Mouse (Mus musculus): Measurements from ENCODE around the gene Ptprd. TPM values are rescaled to one million over a fixed set of nuclear protein-coding genes. Genes with fewer than 3 reads are reported as not detected.

The Ptprd gene
- total RNA-seq, 2 experiments from 2014 or later: not detected

GRCm38 (mm10) chr4:77283423-77283822, 928.3 kb downstream of the Ptprd start:
- ATAC-seq (replicated peaks; ENCODE audit: low FRiP score, poor library complexity, severe bottlenecking): no peak

GRCm38 (mm10) chr4:77277913-77278312, 933.8 kb downstream of the Ptprd start:
- ATAC-seq (replicated peaks; ENCODE audit: low FRiP score, poor library complexity, severe bottlenecking): no peak

GRCm38 (mm10) chr4:77259972-77260290, 951.8 kb downstream of the Ptprd start:
- no peak for ATAC-seq (replicated peaks; ENCODE audit: low FRiP score, poor library complexity, severe bottlenecking)

- ATAC-seq (replicated peaks; ENCODE audit: low FRiP score, poor library complexity, severe bottlenecking): no peak
Observed at GRCm38 (mm10) chr4:77259250-77259971, 952.4 kb downstream of the Ptprd start.

- ATAC-seq (replicated peaks; ENCODE audit: low FRiP score, poor library complexity, severe bottlenecking): no peak
Observed at GRCm38 (mm10) chr4:77251188-77251587, 960.6 kb downstream of the Ptprd start.

GRCm38 (mm10) chr4:77249801-77250200, 962.0 kb downstream of the Ptprd start:
- no peak for ATAC-seq (replicated peaks; ENCODE audit: low FRiP score, poor library complexity, severe bottlenecking)

- ATAC-seq (replicated peaks; ENCODE audit: low FRiP score, poor library complexity, severe bottlenecking): no peak
Observed at GRCm38 (mm10) chr4:77248918-77249317, 962.8 kb downstream of the Ptprd start.

GRCm38 (mm10) chr4:77241852-77242455, 969.8 kb downstream of the Ptprd start:
- ATAC-seq (replicated peaks; ENCODE audit: low FRiP score, poor library complexity, severe bottlenecking): no peak

GRCm38 (mm10) chr4:77238144-77238543, 973.6 kb downstream of the Ptprd start:
- ATAC-seq (replicated peaks; ENCODE audit: low FRiP score, poor library complexity, severe bottlenecking): no peak

- no peak for ATAC-seq (replicated peaks; ENCODE audit: low FRiP score, poor library complexity, severe bottlenecking)
Observed at GRCm38 (mm10) chr4:77233243-77233642, 978.5 kb downstream of the Ptprd start.

- ATAC-seq (replicated peaks; ENCODE audit: low FRiP score, poor library complexity, severe bottlenecking): no peak
Observed at GRCm38 (mm10) chr4:77168866-77169265, 1042.9 kb downstream of the Ptprd start.

GRCm38 (mm10) chr4:77157601-77158000, 1054.2 kb downstream of the Ptprd start:
- ATAC-seq (replicated peaks; ENCODE audit: low FRiP score, poor library complexity, severe bottlenecking): no peak

GRCm38 (mm10) chr4:77155561-77155960, 1056.2 kb downstream of the Ptprd start:
- no peak for ATAC-seq (replicated peaks; ENCODE audit: low FRiP score, poor library complexity, severe bottlenecking)

GRCm38 (mm10) chr4:77155037-77155436, 1056.7 kb downstream of the Ptprd start:
- ATAC-seq (replicated peaks; ENCODE audit: low FRiP score, poor library complexity, severe bottlenecking): no peak

GRCm38 (mm10) chr4:77124852-77125251, 1086.9 kb downstream of the Ptprd start:
- ATAC-seq (replicated peaks; ENCODE audit: low FRiP score, poor library complexity, severe bottlenecking): no peak

- no peak for ATAC-seq (replicated peaks; ENCODE audit: low FRiP score, poor library complexity, severe bottlenecking)
Observed at GRCm38 (mm10) chr4:77110894-77111293, 1100.9 kb downstream of the Ptprd start.

- no peak for ATAC-seq (replicated peaks; ENCODE audit: low FRiP score, poor library complexity, severe bottlenecking)
Observed at GRCm38 (mm10) chr4:77107291-77107690, 1104.5 kb downstream of the Ptprd start.

- no peak for ATAC-seq (replicated peaks; ENCODE audit: low FRiP score, poor library complexity, severe bottlenecking)
Observed at GRCm38 (mm10) chr4:77083165-77083564, 1128.6 kb downstream of the Ptprd start.

GRCm38 (mm10) chr4:77077607-77078006, 1134.2 kb downstream of the Ptprd start:
- ATAC-seq (replicated peaks; ENCODE audit: low FRiP score, poor library complexity, severe bottlenecking): no peak

GRCm38 (mm10) chr4:77050536-77051207, 1161.1 kb downstream of the Ptprd start:
- ATAC-seq (replicated peaks; ENCODE audit: low FRiP score, poor library complexity, severe bottlenecking): no peak

GRCm38 (mm10) chr4:77004483-77004882, 1207.3 kb downstream of the Ptprd start:
- no peak for ATAC-seq (replicated peaks; ENCODE audit: low FRiP score, poor library complexity, severe bottlenecking)

All from erythroid progenitor cell, adult 5-6 weeks (primary cell).